Mouse (Mus musculus) liver (tissue): Measurements from ENCODE around the gene Htr1d.

ENCODE experiments used
- DNase-seq: peaks from one replicate; pipeline ENCODE4 v3.0.0-alpha.2; 2020; ENCODE audit warnings: mixed read lengths

Htr1d gene

DNA sequence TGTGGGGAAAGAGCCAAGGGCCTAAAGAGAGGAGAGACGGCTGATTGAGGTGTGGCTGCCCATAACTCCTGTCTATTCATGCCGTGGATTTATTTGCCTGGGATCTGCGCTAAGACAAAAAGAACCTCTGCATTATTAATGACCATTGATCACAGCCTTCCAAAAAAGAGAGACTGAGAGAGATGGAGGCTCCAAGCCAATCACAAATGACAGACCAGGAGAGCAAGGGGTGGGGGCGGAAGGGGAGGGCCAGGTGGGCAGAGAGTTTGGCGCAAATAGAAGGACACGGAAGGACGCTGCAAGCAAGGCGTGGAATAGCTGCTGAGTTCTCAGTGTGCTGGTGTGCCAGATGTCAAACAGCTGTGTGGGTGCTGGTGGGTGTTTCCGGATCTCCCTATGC, at the start of gene Htr1d:
Htr1d (plus strand) TSS at position 301 of the 400 bp plus-strand sequence.
- DNase-seq: no peak

DNA sequence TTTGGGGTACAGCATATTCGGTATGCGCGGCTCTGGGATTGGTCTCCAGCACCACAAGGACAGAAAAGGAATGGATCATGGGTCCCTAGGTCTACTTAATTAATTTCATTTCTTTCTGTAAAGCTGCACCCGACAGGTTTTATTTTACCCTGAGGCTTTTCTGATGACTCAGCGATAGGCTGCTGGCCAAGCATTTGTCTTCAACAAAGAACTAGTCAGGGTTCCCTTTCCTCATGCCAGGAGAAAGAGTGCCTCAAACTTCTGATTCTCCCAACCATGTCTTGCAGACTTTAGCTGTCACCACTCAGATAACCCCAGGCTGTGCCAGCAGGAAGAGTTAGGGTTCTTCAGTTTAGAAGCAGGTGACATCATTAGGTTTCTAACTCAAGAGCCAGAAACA, 46.3 kb upstream of the Htr1d start:
- no peak for DNase-seq

DNA sequence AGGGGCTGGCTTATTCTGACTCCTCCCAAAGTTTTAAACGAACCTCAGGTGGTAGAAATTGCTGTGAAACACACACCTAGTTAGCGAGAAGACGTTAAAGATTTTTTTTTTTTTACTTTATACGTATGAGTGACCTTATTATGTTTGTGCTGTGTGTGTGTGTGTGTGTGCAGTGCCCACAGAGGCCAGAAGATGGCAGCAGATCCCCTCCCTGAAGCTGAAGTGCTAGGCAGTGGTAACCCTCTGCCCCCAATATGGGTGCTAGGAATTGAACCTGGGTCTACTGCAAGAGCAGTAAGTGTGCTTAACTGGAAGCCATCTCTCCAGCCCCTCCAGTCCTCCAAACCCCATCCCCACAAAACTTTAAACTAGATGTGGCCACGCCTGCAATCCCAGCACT, 40.3 kb upstream of the Htr1d start:
- DNase-seq: no peak

DNA sequence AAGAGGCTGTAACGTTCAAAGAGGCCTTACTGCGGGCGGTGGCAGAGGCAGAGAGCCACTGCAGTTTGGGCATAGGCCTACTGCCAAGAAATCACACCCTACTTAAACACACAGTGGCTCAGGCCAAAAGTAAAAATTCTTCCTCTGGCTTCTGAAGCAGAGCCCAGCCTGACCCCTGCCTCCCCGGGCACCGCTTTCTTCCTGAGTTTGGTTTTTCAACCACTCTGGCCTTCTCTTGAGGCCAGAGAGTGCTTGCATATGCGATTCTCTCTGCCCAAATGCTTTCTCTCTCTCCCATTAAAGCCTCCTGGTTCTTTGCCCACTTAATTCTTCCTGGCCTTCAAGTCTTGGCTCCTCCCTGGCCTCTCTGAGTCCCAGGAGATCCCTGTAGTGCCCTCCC, 39.5 kb upstream of the Htr1d start:
- DNase-seq: no peak

DNA sequence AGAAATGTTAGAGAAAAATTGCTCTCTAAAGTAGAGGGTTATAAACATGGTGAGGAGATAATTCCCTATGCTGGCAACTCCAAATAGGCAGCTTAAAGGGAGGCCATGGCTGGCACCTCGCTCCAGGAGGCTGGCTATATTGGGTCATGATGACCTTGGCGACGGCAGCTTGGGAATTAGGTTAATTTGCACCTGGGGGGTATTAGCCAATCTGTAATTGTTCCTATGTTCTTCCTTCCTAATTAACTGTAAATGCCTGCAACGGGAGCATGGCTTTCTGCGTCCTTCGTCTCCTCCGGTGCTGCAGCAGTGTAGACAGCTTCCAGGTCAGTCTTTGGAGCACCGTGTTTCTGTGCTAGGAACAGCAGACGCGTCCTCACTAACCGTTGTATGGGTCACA, 36.1 kb upstream of the Htr1d start:
- no peak for DNase-seq

DNA sequence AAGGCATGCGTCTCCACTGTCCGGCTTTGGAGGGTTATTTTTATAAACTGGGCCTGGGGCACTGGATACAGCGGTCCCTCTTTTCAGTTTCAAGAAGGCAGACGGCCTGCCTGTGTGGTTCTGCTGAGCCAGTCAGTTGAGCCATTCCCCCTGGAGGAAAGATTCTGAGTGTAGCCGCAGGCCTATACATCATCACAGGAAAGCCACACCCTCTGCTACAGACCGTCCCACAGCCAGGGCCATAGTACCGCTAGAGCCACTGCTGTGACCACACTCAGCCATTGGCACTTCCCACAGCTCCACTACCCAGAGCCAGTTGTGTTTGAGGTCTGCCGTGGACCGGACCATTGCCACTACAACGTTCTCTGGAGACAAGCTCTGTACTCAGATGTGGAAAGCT, 21.5 kb upstream of the Htr1d start:
- no peak for DNase-seq

DNA sequence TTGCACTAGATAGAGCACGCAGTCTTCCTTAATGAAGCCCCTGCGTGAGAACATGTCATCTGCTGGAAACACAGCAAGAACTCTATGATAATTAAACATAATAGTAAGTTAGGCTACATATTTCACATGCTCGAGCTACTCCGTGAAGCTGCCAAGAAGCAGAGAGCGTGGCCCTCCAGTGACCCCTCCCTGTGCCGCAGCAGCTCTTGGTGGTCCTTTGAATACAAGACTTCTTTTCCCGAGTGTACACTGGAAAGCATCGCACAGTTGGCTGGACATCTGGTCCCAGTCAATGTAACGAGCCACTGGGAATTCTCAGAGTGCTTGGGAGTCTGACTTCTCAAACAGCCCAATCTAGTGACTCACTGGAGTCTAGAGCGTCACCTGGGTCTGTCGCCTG, 15.5 kb upstream of the Htr1d start:
- DNase-seq: no peak

DNA sequence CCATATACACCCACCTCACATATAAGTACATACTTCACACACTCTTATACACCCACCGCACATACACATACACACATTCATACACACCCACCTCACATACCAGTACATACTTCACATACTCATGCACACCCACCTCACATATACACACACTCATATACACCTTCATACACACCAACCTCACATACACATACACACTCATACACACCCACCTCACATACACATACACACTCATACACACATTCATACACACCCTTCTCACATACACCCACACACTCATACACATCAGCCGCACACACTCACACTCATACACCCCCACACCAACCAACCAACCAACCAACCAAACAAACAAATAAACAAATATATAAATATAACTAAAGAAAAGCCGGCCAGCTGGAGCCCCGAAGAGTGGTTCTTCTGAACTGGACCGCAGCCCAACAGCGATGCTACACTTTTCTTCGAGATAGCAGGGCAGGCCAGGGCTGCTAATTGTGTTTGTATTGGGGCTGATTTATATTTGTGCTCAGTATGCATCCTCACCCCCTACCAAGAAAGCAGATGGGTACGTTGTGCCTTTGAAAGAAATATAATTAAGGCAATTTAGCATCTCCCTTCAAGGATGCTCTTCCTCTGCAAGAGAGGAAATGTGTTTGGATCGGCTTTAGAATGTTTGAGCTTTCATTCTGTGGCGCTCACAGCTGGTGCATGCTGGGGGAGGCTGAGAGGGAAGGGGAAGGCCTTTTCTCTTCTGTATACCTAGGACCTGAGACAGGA, 11.1 kb upstream of the Htr1d start:
- DNase-seq: no peak

DNA sequence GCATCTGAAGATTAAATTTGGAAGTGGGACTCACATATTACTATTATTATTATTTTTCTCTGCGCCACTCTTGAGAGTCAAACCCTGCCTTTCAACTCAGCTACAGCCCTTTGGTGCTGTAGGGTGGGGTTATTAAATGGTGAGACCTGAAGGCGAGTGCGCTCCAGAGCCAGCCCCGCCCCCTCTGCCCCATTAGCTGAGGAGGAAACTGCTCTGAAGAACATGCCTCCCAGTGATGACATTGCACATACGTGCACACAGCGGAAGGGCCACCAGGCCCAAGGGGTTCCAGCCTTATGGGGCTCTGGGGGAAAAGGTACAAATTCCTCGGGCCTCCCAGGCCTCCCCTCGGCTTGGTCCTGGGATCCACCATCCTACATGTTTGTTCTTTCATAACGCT, 7.8 kb upstream of the Htr1d start:
- no peak for DNase-seq

DNA sequence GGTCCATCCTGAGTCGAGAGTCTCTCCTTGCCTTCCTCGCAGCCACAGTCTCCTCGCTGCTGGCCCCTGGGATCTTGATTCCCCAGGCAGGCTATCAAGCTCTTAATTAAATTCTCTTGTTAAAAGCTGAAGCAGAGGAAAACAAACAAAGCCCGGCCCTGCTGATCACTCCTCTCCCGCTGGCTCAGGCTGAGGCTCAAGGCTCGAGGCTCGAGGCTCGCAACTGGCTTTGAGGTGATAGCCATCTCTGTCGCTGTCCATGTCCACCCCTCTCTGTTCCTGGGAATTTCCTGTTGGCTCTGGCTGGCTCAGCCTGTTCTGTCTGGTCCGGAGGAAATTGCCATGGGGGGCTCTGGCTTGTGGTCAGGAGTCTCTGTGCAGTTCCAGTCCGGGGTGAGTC, 4.4 kb upstream of the Htr1d start:
- DNase-seq: no peak

DNA sequence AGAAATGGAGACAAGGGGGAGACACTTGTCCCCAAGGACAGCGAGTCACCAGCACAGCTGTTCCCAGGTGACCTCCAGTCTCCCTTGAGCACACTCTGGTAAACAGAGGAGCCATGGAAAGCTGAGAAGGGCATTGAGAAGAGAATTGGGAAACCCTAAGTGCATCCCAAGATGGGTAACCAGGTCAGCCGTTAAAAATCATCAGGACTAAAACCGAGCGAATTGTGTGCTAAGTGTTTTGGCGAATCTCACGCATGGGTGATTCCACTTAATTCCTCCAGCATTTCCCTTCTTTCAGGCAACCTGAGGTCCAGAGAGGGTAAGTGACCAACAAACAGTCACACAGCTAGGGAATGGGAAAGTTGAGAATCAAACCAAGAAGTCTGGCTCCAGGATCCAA, 3.9 kb upstream of the Htr1d start:
- DNase-seq: no peak

DNA sequence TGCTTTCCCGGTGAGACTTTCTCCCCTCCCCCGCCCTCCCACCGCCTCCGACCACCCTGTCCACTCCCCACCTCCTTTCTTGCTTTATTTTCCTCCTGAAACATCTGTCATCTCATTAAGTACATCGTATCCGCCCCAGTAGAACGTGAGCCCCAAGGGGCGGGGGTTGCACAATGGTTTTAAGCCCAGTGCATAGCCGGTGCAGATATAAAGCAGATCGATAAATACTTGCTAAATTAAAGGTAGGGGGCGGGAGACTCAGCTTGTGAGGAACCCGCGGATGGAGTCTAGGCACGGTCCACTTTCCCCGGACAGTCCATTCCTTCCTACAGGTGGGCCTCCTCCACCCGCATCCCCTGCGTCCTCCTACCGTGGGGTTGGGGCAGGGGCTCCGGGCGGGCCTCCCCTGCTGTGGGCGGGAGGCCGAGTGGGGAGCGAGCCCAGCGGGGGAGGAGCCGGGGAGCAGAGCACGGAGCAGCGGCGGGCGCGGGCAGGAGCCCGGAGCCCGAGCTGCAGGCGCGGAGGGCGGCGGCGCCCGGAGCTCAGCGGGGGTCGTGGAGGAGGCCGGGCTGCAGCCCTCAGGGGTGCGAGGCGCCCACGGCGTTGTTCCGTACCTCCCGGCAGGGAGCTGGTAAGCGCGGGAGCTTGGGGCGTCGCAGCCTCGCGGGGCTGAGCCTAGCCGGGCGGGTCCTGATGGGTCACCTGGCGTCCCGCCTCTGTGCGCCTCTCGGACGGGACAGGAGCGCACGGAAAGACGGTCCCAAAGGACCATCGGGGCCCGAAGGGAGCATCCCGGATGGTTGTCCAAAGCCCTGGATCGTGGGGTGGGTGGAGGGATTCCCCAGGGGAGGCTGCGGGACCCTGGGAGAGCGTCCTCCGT, 1.0 kb downstream of the Htr1d start:
- DNase-seq: no peak

DNA sequence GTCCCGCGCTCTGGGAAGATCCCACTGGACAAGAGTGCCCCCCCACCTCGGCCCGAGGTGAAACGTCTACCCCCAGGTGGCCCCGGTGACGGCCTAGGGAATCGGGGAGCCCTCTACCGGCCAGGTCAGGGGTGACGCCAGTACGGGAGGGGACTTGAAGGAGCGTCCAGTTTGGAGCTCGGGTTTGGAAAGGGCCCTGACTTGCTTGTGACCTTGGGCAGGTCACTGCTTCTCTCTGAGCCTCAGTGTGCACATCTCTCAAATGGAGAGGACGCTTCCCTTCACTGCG, 1.6 kb downstream of the Htr1d start:
- no peak for DNase-seq

DNA sequence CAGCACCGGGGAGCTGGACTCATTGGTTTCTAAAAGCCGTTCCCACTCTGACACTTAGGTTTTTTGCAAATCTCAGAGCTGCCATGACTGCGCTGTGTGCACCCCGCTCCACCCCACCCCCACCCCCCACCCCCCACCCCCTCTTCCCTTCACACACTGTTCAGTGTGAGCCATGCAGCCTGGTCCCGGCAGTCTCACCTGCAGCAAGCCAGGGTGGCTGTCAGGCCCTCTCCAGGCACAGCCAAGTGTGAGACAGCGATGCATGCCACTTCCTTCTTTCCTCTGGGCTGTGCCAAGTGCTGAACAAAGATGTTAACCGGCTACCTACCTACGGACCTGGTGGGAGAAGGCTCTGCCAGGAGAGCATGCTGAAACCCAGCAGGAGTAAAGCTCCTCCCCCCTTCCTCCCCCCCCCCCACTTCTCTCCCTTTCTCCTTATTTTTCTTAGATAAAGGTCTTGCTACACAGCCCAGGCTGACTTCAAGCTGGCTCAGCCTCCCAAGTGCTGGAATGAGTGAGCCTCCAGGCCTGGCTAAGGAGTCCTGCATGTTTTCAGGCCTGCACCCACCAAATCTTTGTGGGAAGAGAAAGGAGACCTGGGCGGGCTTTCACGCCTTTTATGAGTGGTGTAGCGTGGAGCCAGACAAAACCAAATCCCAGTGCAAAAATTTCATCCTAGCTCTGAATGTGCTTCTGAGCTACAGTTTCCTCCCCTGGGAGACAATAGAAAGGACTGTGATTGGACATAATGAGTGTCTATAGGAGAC, 7.5 kb downstream of the Htr1d start:
- no peak for DNase-seq

DNA sequence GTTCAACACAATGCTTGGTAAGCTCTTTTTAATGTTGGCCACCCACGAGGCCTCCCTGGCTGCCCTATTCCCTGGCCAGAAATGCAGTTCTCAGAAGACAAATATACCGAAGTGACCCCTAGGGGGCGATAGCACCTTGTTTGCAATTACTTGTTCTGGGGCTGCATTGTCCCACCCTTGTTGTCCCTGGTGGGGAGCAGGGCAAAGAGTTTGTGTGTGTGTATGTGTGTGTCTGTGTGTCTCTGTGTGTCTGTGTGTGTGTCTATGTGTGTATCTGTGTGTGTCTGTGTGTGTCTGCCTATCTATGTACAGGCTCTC, 8.0 kb downstream of the Htr1d start:
- DNase-seq: peak; percentile 54

DNA sequence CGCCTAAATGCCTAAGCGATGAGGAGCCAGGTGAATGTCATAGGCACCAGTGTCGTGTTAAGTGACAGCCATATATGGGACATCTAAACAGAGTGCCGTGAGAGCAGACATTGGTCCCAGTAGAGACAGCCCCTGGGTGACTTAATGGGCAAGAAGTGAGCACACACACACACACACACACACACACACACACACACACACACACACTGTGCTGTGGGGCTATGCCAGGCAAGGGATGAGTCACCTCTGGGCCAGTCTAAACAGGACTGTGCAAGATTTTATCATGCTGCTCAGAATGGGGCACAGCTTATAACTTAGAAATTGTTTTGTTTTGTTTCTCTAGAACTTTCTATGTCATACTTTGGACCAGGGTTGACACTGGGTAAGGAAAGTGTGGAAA, 10.7 kb downstream of the Htr1d start:
- no peak for DNase-seq

DNA sequence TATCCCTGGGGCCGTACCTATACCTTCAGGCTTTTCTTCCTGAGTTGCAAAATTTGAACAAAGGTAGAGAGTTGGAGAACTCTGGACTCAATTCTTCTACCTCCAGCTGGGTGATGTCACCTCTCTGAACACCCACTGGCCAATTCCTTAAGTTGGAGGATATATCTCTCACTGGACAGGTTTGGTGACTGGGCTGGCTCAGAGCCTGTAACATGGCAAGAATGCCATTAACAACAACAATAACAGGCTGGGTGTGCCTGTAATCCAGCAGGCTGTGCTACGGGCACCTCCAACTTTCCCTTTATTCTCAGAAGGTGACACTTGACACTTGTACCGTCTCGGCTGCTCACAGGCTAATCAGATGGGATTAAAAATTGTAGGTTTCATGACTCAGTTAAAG, 15.8 kb downstream of the Htr1d start:
- DNase-seq: no peak

DNA sequence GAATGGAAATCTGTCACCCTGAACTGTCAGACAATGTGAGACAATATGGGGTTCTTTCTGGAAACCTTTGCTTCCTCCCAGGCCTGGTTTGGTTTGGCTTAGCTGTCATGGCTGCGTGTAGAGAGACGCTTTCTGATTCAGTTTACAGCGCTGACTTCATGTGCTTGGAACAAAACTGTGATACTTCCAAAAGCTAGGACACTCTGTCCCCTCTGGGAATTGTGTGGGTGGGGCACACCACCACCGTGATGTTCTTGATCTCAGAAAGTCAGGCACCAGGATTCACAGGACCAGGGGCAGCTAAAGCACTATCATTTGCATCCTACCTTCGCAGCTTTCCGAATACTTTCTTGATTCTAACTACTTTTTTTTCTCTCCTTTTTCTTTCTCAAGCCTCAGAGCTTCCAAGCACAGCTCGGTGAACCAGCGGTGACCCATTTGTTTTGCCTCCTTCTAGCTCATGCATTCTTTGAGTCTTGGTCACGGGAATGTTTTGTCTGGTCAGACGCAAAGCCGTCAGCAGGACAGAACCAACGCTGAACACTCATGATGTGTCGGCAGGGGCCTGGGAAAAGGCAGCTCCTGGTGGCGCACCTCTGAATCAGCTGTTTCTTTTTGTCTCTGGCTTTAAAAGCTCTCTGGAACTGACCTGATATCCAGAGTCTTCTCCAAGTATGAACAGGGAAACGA, 18.2 kb downstream of the Htr1d start:
- no peak for DNase-seq

DNA sequence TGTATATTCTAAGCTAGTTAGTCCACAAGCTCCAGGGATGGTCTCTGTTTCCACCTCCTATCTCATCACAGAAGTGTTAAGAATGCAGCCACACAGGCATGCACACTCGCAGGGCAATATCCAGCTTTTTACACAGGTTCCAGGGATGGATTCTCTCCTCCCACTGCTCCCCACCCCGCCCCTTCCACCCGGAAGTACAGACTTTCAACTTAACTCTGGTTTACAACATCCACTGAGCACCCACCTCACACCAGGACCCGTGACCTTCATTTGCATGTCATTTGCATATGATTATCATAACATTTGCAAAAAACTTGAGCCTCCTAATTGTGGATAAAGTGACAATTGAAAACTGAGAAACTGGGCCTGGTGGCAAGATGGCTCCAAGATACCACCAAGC, 21.2 kb downstream of the Htr1d start:
- no peak for DNase-seq

DNA sequence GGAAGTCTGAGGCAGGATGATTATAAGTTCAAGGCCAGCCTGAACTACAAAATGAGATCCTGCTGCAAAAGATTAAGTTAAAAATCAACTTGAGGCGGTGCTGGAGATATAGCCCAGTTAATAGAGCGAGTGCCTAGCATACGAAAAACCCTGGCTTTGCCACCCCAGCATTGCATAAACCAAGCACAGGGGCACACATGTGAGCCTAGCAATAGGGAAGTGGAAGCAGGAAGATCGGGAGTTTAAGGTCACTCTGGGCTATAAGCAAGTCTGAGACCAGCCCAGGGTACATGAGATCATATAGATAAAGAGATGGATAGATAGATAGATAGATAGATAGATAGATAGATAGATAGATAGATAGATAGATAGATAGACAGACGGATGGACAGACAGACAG, 26.5 kb downstream of the Htr1d start:
- DNase-seq: no peak

DNA sequence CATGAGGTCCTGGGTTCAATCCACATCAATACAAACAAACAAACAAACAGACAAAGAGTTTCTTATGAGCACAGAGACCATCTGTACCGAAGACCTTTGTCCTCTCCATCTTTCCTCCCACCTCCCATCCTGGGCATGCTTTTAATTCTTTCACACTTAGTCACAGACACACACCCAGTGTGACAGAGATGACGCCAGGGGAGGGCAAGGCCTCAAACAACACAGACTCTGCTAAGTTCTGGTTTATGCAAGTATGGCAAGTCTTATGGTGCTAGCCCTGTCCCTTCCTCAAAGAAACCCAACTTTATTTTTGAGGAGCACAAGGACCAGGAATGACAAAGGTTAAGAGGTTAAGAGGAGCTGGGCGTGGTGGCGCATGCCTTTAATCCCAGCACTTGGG, 26.9 kb downstream of the Htr1d start:
- DNase-seq: no peak

DNA sequence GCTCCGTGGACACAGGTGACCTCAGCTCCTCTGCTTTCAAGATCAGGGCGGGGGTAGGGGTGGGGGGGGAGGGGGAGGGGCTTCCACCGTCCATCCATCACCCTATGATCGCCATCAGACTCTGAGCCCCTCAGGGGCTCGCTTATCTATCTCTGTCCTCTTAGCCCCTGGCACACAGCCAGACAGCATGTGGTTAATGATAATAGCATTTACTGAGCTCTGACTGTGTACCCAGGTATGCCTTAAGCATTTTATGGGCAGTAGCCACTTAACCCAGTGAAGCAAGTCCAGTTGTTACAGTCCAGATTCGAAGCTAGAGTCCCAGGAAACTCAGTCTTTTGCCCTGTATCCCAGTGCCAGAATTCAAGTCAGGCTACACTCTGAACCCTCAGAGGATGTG, 28.2 kb downstream of the Htr1d start:
- peak; percentile 50 for DNase-seq

DNA sequence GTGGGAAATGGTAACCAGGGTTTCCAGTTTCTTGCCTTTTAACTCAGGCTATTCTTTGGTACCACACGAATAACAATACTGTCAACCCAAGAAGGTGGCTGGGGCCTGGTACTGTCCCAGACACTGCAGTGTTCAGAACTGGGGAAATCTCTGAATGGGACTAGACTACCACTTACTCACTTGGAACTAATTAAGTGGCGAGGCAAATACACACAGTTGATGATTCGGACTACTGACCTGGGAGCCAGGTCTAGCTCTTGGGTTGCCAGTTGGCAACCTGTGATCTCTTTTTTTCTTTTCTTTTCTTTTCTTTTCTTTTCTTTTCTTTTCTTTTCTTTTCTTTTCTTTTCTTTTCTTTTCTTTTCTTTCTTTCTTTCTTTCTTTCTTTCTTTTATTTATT, 29.0 kb downstream of the Htr1d start:
- DNase-seq: no peak
